Mouse (Mus musculus) neural tube, embryonic 13.5 days (tissue): ENCODE results near the gene Isoc2a. TPM values are rescaled to one million over a fixed set of nuclear protein-coding genes. Genes with fewer than 3 reads are reported as not detected.

Experiments
- ATAC-seq: fragments of 200-750 bp; cut with Nextera tagmentation; 2 replicates; pipeline ENCODE4 v1.8.0; 2017; ENCODE audit warnings: low read depth, mild to moderate bottlenecking, moderate TSS enrichment, moderate library complexity
- H3K27ac ChIP-seq: fragments of 300-500 bp; sonication (generic); replicated peaks from 2 replicates; pipeline ENCODE4 v1.5.1; 2015; ENCODE audit warnings: moderate library complexity, mild to moderate bottlenecking, inconsistent platforms
- H3K27me3 ChIP-seq: fragments of 300-500 bp; sonication (generic); 2 replicates; pipeline ENCODE4 v1.6.1; 2015; ENCODE audit warnings: mild to moderate bottlenecking, inconsistent platforms
- H3K36me3 ChIP-seq: fragments of 300-500 bp; sonication (generic); 2 replicates; pipeline ENCODE4 v1.6.1; 2015; ENCODE audit warnings: mild to moderate bottlenecking, inconsistent platforms
- H3K4me1 ChIP-seq: fragments of 300-500 bp; sonication (generic); replicated peaks from 2 replicates; pipeline ENCODE4 v1.6.1; 2015; ENCODE audit warnings: inconsistent platforms
- H3K4me2 ChIP-seq: fragments of 300-500 bp; sonication (generic); 2 replicates; pipeline ENCODE4 v1.6.1; 2015; ENCODE audit warnings: inconsistent platforms, mild to moderate bottlenecking, moderate library complexity
- H3K4me3 ChIP-seq: fragments of 300-500 bp; sonication (generic); 2 replicates; pipeline ENCODE4 v1.5.1; 2015; ENCODE audit warnings: mild to moderate bottlenecking, inconsistent platforms
- H3K9ac ChIP-seq: fragments of 300-500 bp; sonication (generic); 2 replicates; pipeline ENCODE4 v1.6.1; 2015; ENCODE audit warnings: moderate library complexity, mild to moderate bottlenecking, inconsistent platforms
- H3K9me3 ChIP-seq: fragments of 300-500 bp; sonication (generic); 2 replicates; pipeline ENCODE4 v1.6.1; 2016; ENCODE audit warnings: inconsistent platforms
- WGBS: fragments of 180-500 bp; shearing (Covaris S2); methylation state at CpG from one replicate; pipeline ENCODE4 v1.1.7; 2015; 5-methylcytosine and 5-hydroxymethylcytosine counted together
- polyA plus RNA-seq: library from polyadenylated mRNA; unstranded; fragments of >200 nt; fragmentation: Nextera tagmentation; extraction: Ambion mirVana; gene quantifications from 2 replicates; pipeline ENCODE4 v1.2.1, GENCODE M21; 2015

The Isoc2a gene
- polyA plus RNA-seq, 1 experiment from 2014 or later, result 0.91 TPM

GRCm38 (mm10) chr7:4928323-4928722 lies 51.4 kb downstream of the Isoc2a start:
- Histone ChIP-seq H3K9ac (no peak overlapping the region), H3K27ac (no peak overlapping the region), H3K27me3 (no peaks in the 10 kb centered on the region), H3K4me1 (peaks cover 48% of the 10 kb centered on the region), H3K9me3 (no peaks in the 10 kb centered on the region), H3K4me3 (no peak overlapping the region), H3K4me2 (no peak overlapping the region), H3K36me3 (no peaks in the 10 kb centered on the region)
- WGBS, result 73% methylated on average over 16 of the region's 17 CpGs
- no peak for ATAC-seq

DNA sequence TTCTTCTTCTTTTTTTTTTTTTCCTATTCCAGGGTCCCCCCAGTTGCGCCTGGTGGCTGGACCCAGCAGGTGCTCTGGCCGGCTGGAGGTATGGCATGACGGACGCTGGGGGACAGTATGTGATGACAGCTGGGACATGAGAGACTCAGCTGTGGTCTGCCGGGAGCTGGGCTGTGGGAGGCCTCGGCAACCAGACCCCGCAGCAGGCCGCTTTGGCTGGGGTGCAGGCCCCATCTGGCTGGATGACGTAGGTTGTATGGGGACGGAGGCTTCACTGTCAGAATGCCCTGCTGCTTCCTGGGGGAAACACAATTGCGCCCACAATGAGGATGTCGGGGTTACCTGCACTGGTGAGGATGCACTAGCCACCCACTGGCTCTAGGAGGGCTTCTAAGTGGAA lies 56.1 kb downstream of the Isoc2a start:
- Histone ChIP-seq H3K9ac (no peak overlapping the region), H3K27ac (no peak overlapping the region), H3K36me3 (no peaks in the 10 kb centered on the region), H3K27me3 (no peaks in the 10 kb centered on the region), H3K4me3 (no peak overlapping the region), H3K4me1 (peaks cover 2% of the 10 kb centered on the region; the same call in 1 of the 2 replicates), H3K4me2 (no peak overlapping the region), H3K9me3 (peaks cover 5% of the 10 kb centered on the region; the same call in 1 of the 2 replicates)
- WGBS, result 74% methylated on average over 12 of the region's 12 CpGs
- ATAC-seq, result no peak

- H3K4me1 ChIP-seq, result no peaks in the 10 kb centered on the region
- ATAC-seq, result no peak
- no peaks in the 10 kb centered on the region for H3K27me3 ChIP-seq
- no peak overlapping the region for H3K27ac ChIP-seq
- H3K4me2 ChIP-seq, result no peak overlapping the region
- peaks cover 5% of the 10 kb centered on the region; the same call in 1 of the 2 replicates for H3K9me3 ChIP-seq
- no peak overlapping the region for H3K4me3 ChIP-seq
- H3K36me3 ChIP-seq, result no peaks in the 10 kb centered on the region
- H3K9ac ChIP-seq, result no peak overlapping the region
- WGBS, result 81% methylated on average over 4 of the region's 4 CpGs
These were observed 57.4 kb downstream of the Isoc2a start for GRCm38 (mm10) chr7:4934160-4934914.

- Histone ChIP-seq H3K4me1 (no peaks in the 10 kb centered on the region), H3K4me3 (no peak overlapping the region), H3K9ac (0 out of 2 replicates have a peak overlapping the region, but pooled peaks have one; percentile 3), H3K9me3 (peaks cover 5% of the 10 kb centered on the region; the same call in 1 of the 2 replicates), H3K27me3 (no peaks in the 10 kb centered on the region), H3K36me3 (no peaks in the 10 kb centered on the region), H3K27ac (no peak overlapping the region), H3K4me2 (no peak overlapping the region)
- 77% methylated on average over 10 of the region's 10 CpGs for WGBS
- no peak for ATAC-seq
These were observed 59.9 kb downstream of the Isoc2a start for GRCm38 (mm10) chr7:4936832-4937231.

DNA sequence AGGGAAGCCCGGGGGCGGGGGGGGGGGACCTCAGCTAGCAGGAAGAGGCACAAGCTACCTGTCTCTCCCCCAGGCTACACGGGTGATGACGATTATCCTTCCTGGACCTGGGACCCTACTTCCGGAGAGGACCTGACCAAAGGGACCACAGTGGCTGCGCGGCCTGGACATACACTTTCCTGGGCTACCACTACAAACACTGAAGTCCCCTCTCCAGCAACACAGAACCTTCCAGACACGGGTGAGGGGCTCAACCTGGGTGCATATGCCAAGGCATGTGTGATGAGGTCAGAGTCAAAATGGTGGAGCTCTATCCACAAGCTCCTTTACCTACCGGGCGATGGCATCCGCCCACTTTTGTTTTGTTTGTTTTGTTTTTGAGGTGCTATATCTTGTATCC lies 60.4 kb downstream of the Isoc2a start:
- H3K27ac ChIP-seq, result no peak overlapping the region
- H3K9ac ChIP-seq, result no peak overlapping the region
- no peak overlapping the region for H3K4me3 ChIP-seq
- no peaks in the 10 kb centered on the region for H3K4me1 ChIP-seq
- H3K27me3 ChIP-seq, result no peaks in the 10 kb centered on the region
- no peaks in the 10 kb centered on the region for H3K36me3 ChIP-seq
- H3K4me2 ChIP-seq, result no peak overlapping the region
- ATAC-seq, result no peak
- H3K9me3 ChIP-seq, result peaks cover 5% of the 10 kb centered on the region; the same call in 1 of the 2 replicates
- 74% methylated on average over 11 of the region's 11 CpGs for WGBS

DNA sequence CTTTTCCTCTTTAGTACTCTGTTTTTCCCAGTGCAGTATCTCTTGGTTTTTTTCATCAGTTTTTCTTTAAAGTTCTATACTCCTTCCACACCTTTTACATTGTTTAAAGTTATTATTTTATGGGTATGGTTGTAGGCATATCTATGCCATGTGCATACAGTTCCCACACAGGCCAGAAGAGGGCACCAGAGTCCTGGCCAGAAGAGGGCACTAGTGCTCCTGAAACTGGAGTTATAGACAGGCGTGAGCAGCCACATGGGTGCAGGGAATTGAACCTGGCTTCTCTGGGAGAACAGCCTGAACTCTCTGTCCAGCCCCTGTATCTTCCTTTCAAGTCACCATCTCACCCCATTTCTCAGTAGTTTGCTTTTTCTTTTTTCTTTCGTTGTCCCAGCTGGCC lies 61.5 kb downstream of the Isoc2a start:
- Histone ChIP-seq H3K4me3 (no peak overlapping the region), H3K27me3 (no peaks in the 10 kb centered on the region), H3K9me3 (peaks cover 5% of the 10 kb centered on the region; the same call in 1 of the 2 replicates), H3K9ac (no peak overlapping the region), H3K4me2 (no peak overlapping the region), H3K27ac (no peak overlapping the region), H3K4me1 (no peaks in the 10 kb centered on the region), H3K36me3 (no peaks in the 10 kb centered on the region)
- 34% methylated on average over 2 of the region's 2 CpGs for WGBS
- no peak for ATAC-seq

DNA sequence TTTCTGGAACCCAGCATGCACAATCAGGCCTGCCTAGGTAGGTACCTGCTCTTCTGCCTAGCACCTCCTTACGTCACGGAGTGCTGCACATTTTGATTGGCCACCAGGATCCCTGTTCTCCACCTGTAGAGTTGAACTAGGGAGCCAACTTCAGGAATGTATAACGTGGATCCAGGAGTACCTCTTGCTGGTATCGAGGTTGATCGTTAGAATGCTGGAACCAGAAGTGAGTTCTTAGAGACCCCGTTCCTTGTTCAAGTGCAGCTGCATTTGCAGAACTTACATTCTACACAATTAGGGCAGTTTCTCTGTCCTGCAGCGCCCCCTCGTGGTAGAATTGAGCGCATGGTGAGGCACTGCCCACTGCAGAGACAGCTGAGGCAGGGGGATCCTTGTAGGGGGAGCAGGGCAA lies 63.1 kb downstream of the Isoc2a start:
- Histone ChIP-seq H3K4me2 (no peak overlapping the region), H3K4me1 (no peaks in the 10 kb centered on the region), H3K36me3 (no peaks in the 10 kb centered on the region), H3K4me3 (no peak overlapping the region), H3K27ac (no peak overlapping the region), H3K9me3 (no peaks in the 10 kb centered on the region), H3K9ac (no peak overlapping the region), H3K27me3 (no peaks in the 10 kb centered on the region)
- 21% methylated on average over 9 of the region's 9 CpGs for WGBS
- peak; percentile 38; the same call in 1 of the 2 replicates for ATAC-seq

- no peaks in the 10 kb centered on the region for H3K4me1 ChIP-seq
- no peak overlapping the region for H3K27ac ChIP-seq
- no peaks in the 10 kb centered on the region for H3K36me3 ChIP-seq
- no peak for ATAC-seq
- no peak overlapping the region for H3K4me3 ChIP-seq
- H3K9ac ChIP-seq, result no peak overlapping the region
- 58% methylated on average over 5 of the region's 5 CpGs for WGBS
- no peaks in the 10 kb centered on the region for H3K27me3 ChIP-seq
- H3K4me2 ChIP-seq, result no peak overlapping the region
- H3K9me3 ChIP-seq, result no peaks in the 10 kb centered on the region
These were observed 65.7 kb downstream of the Isoc2a start for GRCm38 (mm10) chr7:4942673-4943072.

DNA sequence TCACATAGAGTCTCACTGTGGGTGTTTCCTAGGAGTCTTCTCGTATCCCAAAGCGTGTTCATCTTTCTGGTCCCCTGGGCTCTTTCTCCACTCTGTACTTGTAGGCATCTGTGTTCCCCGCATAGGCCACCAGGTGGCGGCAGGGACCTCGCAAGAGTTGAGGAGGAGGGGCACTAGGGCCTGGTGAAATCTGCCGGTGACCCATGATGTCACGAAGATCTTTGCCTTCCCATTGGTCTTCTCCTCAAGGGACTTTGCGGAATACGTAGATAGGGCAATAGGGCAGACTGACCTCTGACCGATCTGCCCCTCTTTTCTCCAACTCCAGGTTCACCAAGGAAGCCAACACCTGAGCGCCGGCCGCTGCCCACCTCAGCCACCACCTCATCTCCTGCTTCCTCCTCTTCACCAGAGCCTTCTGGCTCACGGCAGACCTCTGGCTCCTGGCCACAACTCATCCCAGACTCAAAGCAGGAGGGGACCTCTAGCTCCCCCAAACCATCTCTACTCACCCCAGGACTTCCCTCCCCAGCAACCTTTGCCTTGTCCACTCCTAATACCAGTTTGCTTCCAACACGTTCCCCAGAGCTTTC lies 66.4 kb downstream of the Isoc2a start:
- Histone ChIP-seq H3K9me3 (no peaks in the 10 kb centered on the region), H3K9ac (no peak overlapping the region), H3K36me3 (no peaks in the 10 kb centered on the region), H3K4me1 (no peaks in the 10 kb centered on the region), H3K27me3 (no peaks in the 10 kb centered on the region), H3K4me3 (peak overlapping the region; percentile 26), H3K4me2 (peak overlapping the region; percentile 51), H3K27ac (no peak overlapping the region)
- 18% methylated on average over 15 of the region's 15 CpGs for WGBS
- ATAC-seq, result peak; percentile 51; the same call in 1 of the 2 replicates

Other genes with a start within 250 kb of the Isoc2a start
- 2.4 and 3.5 TPM in 2 replicates for gene Tmem86b, start 245.7 kb upstream of the Isoc2a start, polyA plus RNA-seq
- gene Ppp6r1, start 218.1 kb upstream of the Isoc2a start, polyA plus RNA-seq, result 10.3 TPM in 2 replicates
- 121 and 136 TPM in 2 replicates for gene Hspbp1, start 192.1 kb upstream of the Isoc2a start, polyA plus RNA-seq
- gene Brsk1, start 186.5 kb upstream of the Isoc2a start, polyA plus RNA-seq, result 5.9 and 6.2 TPM in 2 replicates
- 0.32 TPM in 1 of 2 replicates, not detected in the other for gene Tmem150b, start 151.9 kb upstream of the Isoc2a start, polyA plus RNA-seq
- 84.0 and 84.7 TPM in 2 replicates for gene Kmt5c, start 137.0 kb upstream of the Isoc2a start, polyA plus RNA-seq
- 18.9 and 19.0 TPM in 2 replicates for gene Cox6b2, start 124.1 kb upstream of the Isoc2a start, polyA plus RNA-seq
- gene Fam71e2, start 105.9 kb upstream of the Isoc2a start, polyA plus RNA-seq, result not detected in 2 replicates
- gene Il11, start 94.3 kb upstream of the Isoc2a start, polyA plus RNA-seq, result 0.46 and 0.91 TPM in 2 replicates
- gene Tmem190, start 94.2 kb upstream of the Isoc2a start, polyA plus RNA-seq, result not detected in 2 replicates
- 2.9 and 3.8 TPM in 2 replicates for gene Tmem238, start 87.5 kb upstream of the Isoc2a start, polyA plus RNA-seq
- 194 and 230 TPM in 2 replicates for gene Rpl28, start 84.3 kb upstream of the Isoc2a start, polyA plus RNA-seq
- 266 and 276 TPM in 2 replicates for gene Ube2s, start 64.6 kb upstream of the Isoc2a start, polyA plus RNA-seq
- 8.7 and 9.7 TPM in 2 replicates for gene Shisa7, start 32.5 kb upstream of the Isoc2a start, polyA plus RNA-seq
- gene Isoc2b, start 6.9 kb upstream of the Isoc2a start, polyA plus RNA-seq, result 4.5 and 4.8 TPM in 2 replicates
- gene Gm36210, start 29.4 kb downstream of the Isoc2a start, polyA plus RNA-seq, result 0.35 and 0.47 TPM in 2 replicates
- gene Zfp628, start 38.1 kb downstream of the Isoc2a start, polyA plus RNA-seq, result 4.6 and 4.8 TPM in 2 replicates
- gene Nat14, start 44.9 kb downstream of the Isoc2a start, polyA plus RNA-seq, result 21.5 and 23.2 TPM in 2 replicates
- 2.4 and 2.7 TPM in 2 replicates for gene Ssc5d, start 48.6 kb downstream of the Isoc2a start, polyA plus RNA-seq
- not detected in 2 replicates for gene Sbk2, start 87.3 kb downstream of the Isoc2a start, polyA plus RNA-seq
- gene Sbk3, start 94.0 kb downstream of the Isoc2a start, polyA plus RNA-seq, result 0.14 and 0.18 TPM in 2 replicates
- gene Zfp579, start 119.0 kb downstream of the Isoc2a start, polyA plus RNA-seq, result 59.8 and 63.2 TPM in 2 replicates
- gene Zfp524, start 137.3 kb downstream of the Isoc2a start, polyA plus RNA-seq, result 8.4 and 9.1 TPM in 2 replicates
- 43.0 and 43.7 TPM in 2 replicates for gene Fiz1, start 137.5 kb downstream of the Isoc2a start, polyA plus RNA-seq
- 0.61 TPM in 1 of 2 replicates, not detected in the other for gene Gm44973, start 138.3 kb downstream of the Isoc2a start, polyA plus RNA-seq
- 6.2 and 6.3 TPM in 2 replicates for gene Zfp865, start 143.2 kb downstream of the Isoc2a start, polyA plus RNA-seq
- gene Ccdc106, start 143.4 kb downstream of the Isoc2a start, polyA plus RNA-seq, result 40.0 and 43.3 TPM in 2 replicates
- gene 4632433K11Rik, start 157.0 kb downstream of the Isoc2a start, polyA plus RNA-seq, result not detected in 2 replicates
- 8.3 and 9.1 TPM in 2 replicates for gene Zfp784, start 161.3 kb downstream of the Isoc2a start, polyA plus RNA-seq
- 69.9 and 81.4 TPM in 2 replicates for gene Zfp580, start 174.4 kb downstream of the Isoc2a start, polyA plus RNA-seq
- 105 and 112 TPM in 2 replicates for gene U2af2, start 185.0 kb downstream of the Isoc2a start, polyA plus RNA-seq
- gene Epn1, start 203.1 kb downstream of the Isoc2a start, polyA plus RNA-seq, result 76.4 and 89.3 TPM in 2 replicates
- not detected in 2 replicates for gene Rfpl4, start 239.8 kb downstream of the Isoc2a start, polyA plus RNA-seq
- 0.34 and 0.45 TPM in 2 replicates for gene Rasl2-9, start 248.8 kb downstream of the Isoc2a start, polyA plus RNA-seq